Mouse (Mus musculus) thymus, postnatal 36 days (tissue): ENCODE measurements around the gene Cd164l2.

Source experiments
- DNase-seq, 2 experiments: peaks; one replicate each; pipeline ENCODE4 v3.0.0; 2022; ENCODE audit warnings: mixed read lengths in 2 of 2

Gene Cd164l2

DNA sequence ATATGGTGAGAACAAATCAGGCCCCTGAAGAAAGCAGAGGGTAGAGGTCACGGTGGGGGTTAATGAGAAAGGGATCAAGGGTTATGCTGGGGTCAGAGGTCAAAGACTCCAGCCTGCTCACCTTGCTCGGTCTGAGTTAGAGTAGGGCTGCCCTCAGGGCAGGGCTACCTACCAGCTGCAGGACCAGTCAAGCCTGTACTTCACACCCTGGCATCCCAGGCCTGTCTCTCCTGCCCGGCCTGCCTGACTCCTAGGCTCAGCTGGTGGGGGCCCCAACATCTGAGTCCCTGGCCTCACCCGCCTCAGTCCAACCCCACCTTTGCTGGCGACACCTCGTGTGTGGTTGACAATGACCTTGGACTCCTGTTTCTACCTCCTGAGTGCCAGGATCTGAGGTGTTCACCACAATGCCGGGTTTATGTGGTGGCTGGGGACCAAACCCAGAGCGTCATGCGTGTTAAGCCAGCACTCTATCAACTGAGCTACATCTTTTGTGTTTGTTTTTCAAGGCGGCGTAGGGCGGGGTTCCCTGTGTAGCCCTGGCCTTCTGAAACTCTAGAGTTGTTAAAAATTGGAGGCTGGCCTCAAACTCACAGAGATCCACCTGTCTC is 46.0 kb downstream of the Cd164l2 start:
- no peak for DNase-seq

GRCm38 (mm10) chr4:133261641-133262374 is 49.9 kb downstream of the Cd164l2 start:
- peak; percentile 65 to 83 for DNase-seq

DNA sequence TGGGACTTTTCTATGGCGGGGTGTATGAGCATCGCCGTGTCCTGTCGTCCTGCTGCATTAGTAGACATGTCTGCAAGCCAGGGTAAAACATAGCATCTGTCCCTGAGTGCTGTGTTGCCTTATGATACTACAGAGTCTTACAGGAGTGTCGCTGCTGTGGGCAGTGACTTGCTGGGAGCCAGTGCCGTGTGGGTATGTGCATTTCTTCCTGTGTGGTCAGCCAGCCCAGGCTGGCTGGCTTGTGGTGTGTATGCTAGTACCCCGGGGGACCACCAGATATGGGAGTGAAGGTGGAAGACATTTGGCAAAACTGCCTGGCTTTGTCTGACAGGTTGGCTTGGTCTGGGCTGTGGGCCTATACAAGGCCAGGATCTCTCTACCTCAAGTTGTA is 50.4 kb downstream of the Cd164l2 start:
- no peak for DNase-seq

DNA sequence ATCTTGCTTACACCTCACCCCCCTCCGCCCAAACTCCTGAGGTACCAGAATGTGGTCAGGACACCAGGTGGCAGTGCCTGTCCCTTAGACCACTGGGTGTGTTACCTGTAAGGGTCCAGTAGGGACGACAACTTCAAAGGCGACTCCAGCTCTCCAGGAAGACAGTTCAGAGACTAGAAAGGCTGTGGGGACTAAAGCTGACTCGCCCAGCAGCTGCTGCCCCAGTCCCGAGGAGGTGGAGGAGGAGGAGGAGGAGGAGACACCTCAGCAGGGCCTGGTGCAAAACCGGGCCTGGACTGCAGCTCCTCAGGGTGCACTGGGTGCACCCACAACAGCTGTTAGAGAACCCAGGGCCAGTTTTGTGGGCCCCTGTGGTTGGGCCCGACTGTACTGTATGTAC is 51.0 kb downstream of the Cd164l2 start, which contains the start of gene Sytl1:
TSS of gene Sytl1 (minus strand) at position 232 of the 400 bp plus-strand sequence.
- peak; percentile 44 to 57 for DNase-seq

- no peak for DNase-seq
Observed at GRCm38 (mm10) chr4:133263756-133264155, 51.8 kb downstream of the Cd164l2 start.

- DNase-seq: no peak
Observed at GRCm38 (mm10) chr4:133264559-133264958, 52.6 kb downstream of the Cd164l2 start.

- no peak for DNase-seq
Observed at GRCm38 (mm10) chr4:133265297-133265696, 53.4 kb downstream of the Cd164l2 start.

- DNase-seq: no peak
Observed at GRCm38 (mm10) chr4:133265759-133266158, 53.8 kb downstream of the Cd164l2 start.

- DNase-seq: no peak
Observed at GRCm38 (mm10) chr4:133266248-133266880, 54.4 kb downstream of the Cd164l2 start.

- DNase-seq: no peak
Observed at GRCm38 (mm10) chr4:133268931-133269330, 57.0 kb downstream of the Cd164l2 start.

GRCm38 (mm10) chr4:133269596-133269995 is 57.7 kb downstream of the Cd164l2 start:
- DNase-seq: no peak

- no peak for DNase-seq
Observed at GRCm38 (mm10) chr4:133270929-133271328, 59.0 kb downstream of the Cd164l2 start.
